Mouse (Mus musculus) intestine, postnatal 0 days (tissue): ENCODE results near the gene Diras1. TPM values are rescaled to one million over a fixed set of nuclear protein-coding genes. Genes with fewer than 3 reads are reported as not detected.

Source experiments
- ATAC-seq: fragments of 200-750 bp; cut with Nextera tagmentation; 2 replicates; pipeline ENCODE4 v1.8.0; 2017; ENCODE audit warnings: mild to moderate bottlenecking, moderate TSS enrichment, moderate library complexity
- H3K27ac ChIP-seq: fragments of 300-500 bp; sonication (generic); 2 replicates; pipeline ENCODE4 v1.5.1; 2014; ENCODE audit warnings: mild to moderate bottlenecking, low read depth, low read length, moderate library complexity
- H3K27me3 ChIP-seq: fragments of 300-500 bp; sonication (generic); replicated peaks from 2 replicates; pipeline ENCODE4 v1.6.1; 2014; ENCODE audit warnings: low read length, mixed read lengths; ENCODE audit not compliant: control insufficient read depth, insufficient read depth
- H3K36me3 ChIP-seq: fragments of 300-500 bp; sonication (generic); 2 replicates; pipeline ENCODE4 v1.6.1; 2014; ENCODE audit warnings: mild to moderate bottlenecking, moderate library complexity; ENCODE audit not compliant: control insufficient read depth, insufficient read depth
- H3K4me1 ChIP-seq: fragments of 300-500 bp; sonication (generic); replicated peaks from 2 replicates; pipeline ENCODE4 v1.6.1; 2014; ENCODE audit warnings: antibody characterized with exemption, low read length, mixed read lengths; ENCODE audit not compliant: control insufficient read depth, insufficient read depth
- H3K4me2 ChIP-seq: fragments of 300-500 bp; sonication (generic); replicated peaks from 2 replicates; pipeline ENCODE4 v1.6.1; 2014; ENCODE audit warnings: low read depth, mild to moderate bottlenecking, moderate library complexity
- H3K4me3 ChIP-seq: fragments of 300-500 bp; sonication (generic); 2 replicates; pipeline ENCODE4 v1.5.1; 2014; ENCODE audit warnings: low read depth, low read length
- H3K9ac ChIP-seq: fragments of 300-500 bp; sonication (generic); 2 replicates; pipeline ENCODE4 v1.6.1; 2014; ENCODE audit warnings: mild to moderate bottlenecking, low read depth, low read length
- H3K9me3 ChIP-seq: fragments of 300-500 bp; sonication (generic); 2 replicates; pipeline ENCODE4 v1.6.1; 2016; ENCODE audit warnings: mixed run types; ENCODE audit not compliant: control insufficient read depth
- CTCF ChIP-seq: sonication (generic); IDR thresholded peaks from 2 replicates; pipeline ENCODE4 v1.5.1; 2016; ENCODE audit warnings: low read depth, mild to moderate bottlenecking, control low read depth, antibody characterized with exemption, moderate library complexity
- WGBS: fragments of 180-500 bp; shearing (Covaris S2); extraction: QIAGEN DNeasy Blood & Tissue Kit; methylation state at CpG from one replicate; pipeline ENCODE4 v1.1.7; 2014; 5-methylcytosine and 5-hydroxymethylcytosine counted together
- polyA plus RNA-seq: library from polyadenylated mRNA; unstranded; fragments of >200 nt; fragmentation: Nextera tagmentation; extraction: Ambion mirVana; gene quantifications from 2 replicates; pipeline ENCODE4 v1.2.1, GENCODE M21; 2015

Diras1 gene
- polyA plus RNA-seq, 1 experiment from 2014 or later: 0.91 TPM

DNA sequence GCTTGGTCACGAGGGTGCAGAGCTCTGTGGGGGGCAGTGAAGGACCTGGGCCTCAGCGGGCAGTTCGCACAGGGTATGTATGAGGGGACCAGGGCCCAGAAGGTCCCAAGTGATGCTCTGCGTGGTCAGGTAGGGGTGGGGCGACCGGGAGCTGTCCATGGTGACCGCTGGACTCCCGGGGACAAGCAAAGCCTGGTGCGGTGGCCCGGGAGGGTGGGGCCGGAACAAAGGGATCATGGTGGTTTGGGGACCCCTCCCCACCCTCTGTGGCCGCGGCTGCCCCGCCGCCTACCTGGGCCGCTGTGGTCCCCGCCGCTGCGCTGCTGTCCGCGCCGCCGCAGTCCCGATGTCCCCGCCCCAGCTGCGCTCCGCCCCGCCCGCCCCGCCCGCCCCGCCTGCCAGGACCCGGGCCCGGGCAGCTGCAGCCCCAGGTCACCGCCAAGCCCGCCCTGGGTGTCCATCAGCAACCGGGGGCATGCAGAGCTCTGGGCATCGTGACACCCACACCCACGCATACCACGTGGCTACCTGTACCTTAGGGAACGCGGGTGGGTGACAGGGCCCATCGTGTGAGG lies 328 bp downstream of the Diras1 start:
- H3K9me3 ChIP-seq: no peaks in the 10 kb centered on the region
- no peak overlapping the region for H3K27ac ChIP-seq
- no peak overlapping the region for H3K9ac ChIP-seq
- H3K27me3 ChIP-seq: peaks cover 32% of the 10 kb centered on the region
- ATAC-seq: no peak
- H3K4me3 ChIP-seq: peak overlapping the region; percentile 25
- H3K4me2 ChIP-seq: peak overlapping the region; percentile 52
- no peaks in the 10 kb centered on the region for H3K4me1 ChIP-seq
- 0 out of 2 replicates have a peak, but pooled peaks cover 3% of the 10 kb centered on the region for H3K36me3 ChIP-seq
- 2% methylated on average over 42 of the region's 43 CpGs for WGBS
- TF ChIP-seq CTCF: no peak

DNA sequence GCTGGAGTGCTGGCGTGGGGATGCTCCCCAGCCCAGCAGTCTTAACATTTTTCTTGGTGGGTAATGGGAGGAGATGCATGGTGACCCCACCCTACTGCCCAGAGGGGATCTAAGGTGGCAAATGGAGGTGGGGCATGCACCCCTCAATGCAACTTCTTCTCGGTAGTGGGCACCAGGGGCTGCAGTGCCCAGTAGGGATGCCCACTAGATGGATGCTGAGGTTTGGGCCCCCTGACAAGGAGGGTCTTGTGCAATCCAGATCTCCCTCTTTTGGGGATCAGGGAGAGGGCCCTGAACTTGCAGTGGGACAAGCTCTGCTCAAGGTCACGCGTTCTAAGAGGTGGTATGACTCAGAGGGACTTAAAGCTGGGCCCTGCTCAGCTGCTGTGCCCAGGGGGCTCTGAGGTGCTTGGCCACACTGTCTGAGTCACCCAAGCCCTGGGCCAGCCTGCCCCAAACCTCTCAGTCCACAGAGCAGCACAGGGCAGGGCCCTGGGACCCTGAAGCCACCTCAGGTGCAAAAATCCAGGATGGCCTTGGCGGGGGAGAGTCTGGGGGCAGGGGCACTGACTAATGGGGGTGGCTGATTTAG lies 1.0 kb downstream of the Diras1 start:
- H3K4me2 ChIP-seq: no peak overlapping the region
- H3K27me3 ChIP-seq: peaks cover 32% of the 10 kb centered on the region
- H3K9ac ChIP-seq: no peak overlapping the region
- no peaks in the 10 kb centered on the region for H3K4me1 ChIP-seq
- H3K9me3 ChIP-seq: no peaks in the 10 kb centered on the region
- TF ChIP-seq CTCF: no peak
- H3K36me3 ChIP-seq: no peaks in the 10 kb centered on the region
- no peak for ATAC-seq
- WGBS: 71% methylated on average over 5 of the region's 5 CpGs
- H3K4me3 ChIP-seq: no peak overlapping the region
- H3K27ac ChIP-seq: no peak overlapping the region

DNA sequence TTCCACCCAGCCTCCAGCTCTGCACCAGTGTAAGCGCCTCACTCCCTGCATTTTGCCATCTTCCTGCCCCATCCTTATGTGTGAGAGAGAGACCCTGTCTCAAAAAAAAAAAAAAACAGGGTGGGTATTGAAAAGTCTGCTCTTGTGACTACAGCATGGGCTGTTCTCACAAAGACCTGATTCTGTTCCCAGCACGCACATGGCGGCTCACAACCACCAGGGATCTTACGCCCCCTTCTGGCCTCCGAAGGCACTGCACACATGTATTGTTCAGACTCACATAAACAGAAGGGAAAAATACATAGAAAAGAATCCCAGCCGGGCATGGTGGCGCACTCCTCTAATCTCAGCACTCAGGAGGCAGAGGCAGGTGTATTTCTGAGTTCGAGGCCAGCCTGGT lies 2.7 kb downstream of the Diras1 start:
- H3K4me2 ChIP-seq: no peak overlapping the region
- H3K27me3 ChIP-seq: peaks cover 32% of the 10 kb centered on the region
- peak; percentile 45 for TF ChIP-seq CTCF
- H3K27ac ChIP-seq: no peak overlapping the region
- no peaks in the 10 kb centered on the region for H3K9me3 ChIP-seq
- H3K36me3 ChIP-seq: no peaks in the 10 kb centered on the region
- no peak overlapping the region for H3K4me3 ChIP-seq
- H3K4me1 ChIP-seq: no peaks in the 10 kb centered on the region
- 65% methylated on average over 8 of the region's 8 CpGs for WGBS
- ATAC-seq: no peak
- no peak overlapping the region for H3K9ac ChIP-seq

DNA sequence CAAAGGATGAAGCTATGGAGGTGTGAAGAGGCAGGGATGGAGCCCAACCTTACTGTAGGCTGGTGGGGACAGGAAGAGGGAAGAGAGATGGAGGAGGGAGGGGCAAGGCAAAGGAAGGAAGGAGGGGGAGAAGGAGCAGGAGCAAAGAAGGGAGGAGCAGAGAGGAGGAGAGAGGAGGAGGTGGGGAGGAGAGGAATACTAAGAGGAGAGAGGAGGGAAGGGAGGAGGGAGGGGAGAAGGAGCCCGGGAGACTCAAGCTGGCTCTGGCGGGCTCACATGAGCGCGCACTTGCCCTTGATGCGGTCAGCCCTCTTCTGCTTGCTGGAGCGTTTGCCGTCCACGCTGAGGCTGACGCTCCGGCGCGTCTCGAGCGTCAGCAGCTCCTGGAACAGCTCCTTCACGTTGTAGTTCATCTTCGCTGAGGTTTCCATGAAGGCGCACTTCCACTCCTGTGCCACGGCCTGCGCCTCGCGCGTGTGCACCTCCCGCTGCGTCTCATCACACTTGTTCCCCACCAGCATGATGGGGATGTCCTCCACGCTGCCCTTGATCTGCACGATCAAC lies 3.8 kb downstream of the Diras1 start:
- H3K4me1 ChIP-seq: no peaks in the 10 kb centered on the region
- no peaks in the 10 kb centered on the region for H3K36me3 ChIP-seq
- no peak overlapping the region for H3K4me3 ChIP-seq
- no peak overlapping the region for H3K27ac ChIP-seq
- TF ChIP-seq CTCF: no peak
- no peak for ATAC-seq
- WGBS: 16% methylated on average over 26 of the region's 26 CpGs
- H3K4me2 ChIP-seq: no peak overlapping the region
- H3K27me3 ChIP-seq: peaks cover 32% of the 10 kb centered on the region
- H3K9me3 ChIP-seq: no peaks in the 10 kb centered on the region
- H3K9ac ChIP-seq: no peak overlapping the region

DNA sequence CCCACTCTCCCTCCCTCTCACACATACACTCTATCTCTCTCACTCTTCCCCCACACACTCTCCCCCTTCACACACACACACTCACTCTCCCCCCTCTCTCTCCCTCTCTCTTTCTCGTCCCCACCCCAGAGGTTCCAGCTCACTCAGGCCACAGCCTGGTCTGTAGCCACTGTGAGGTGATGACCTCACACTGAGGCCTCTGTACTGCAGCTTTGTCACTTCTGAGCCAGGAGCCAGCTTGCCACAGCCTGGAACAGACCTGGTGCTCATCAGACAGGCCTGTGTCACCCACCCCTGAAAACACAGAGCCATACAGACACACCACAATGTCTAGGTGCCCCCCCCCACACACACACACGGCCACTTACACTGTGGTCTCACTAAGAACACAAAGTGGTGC lies 5.3 kb downstream of the Diras1 start:
- no peaks in the 10 kb centered on the region for H3K4me1 ChIP-seq
- peaks cover 22% of the 10 kb centered on the region for H3K27me3 ChIP-seq
- H3K9ac ChIP-seq: no peak overlapping the region
- 68% methylated on average over 2 of the region's 2 CpGs for WGBS
- no peak for TF ChIP-seq CTCF
- no peak for ATAC-seq
- no peaks in the 10 kb centered on the region for H3K36me3 ChIP-seq
- H3K27ac ChIP-seq: no peak overlapping the region
- no peak overlapping the region for H3K4me3 ChIP-seq
- no peak overlapping the region for H3K4me2 ChIP-seq
- no peaks in the 10 kb centered on the region for H3K9me3 ChIP-seq

DNA sequence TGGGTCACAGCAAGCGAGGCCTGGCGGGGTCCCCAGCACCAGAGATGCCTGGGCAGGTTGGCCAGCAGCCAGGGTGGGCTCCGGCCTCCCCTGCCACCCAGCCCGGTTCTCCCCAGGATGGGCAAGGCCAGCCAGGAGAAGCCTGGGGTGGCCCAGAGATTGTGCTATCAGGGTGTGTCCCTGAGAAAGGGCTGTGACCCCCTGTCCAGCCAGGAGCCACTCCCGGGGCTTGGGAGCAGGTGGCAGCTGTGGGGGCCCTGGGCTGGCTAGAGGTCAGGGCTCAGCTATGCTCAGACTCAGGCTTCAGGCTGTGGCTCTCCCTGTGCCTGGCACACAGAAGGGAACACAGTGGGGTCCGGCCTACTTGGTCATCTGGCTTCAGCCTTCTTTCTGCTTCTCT lies 5.8 kb downstream of the Diras1 start:
- Histone ChIP-seq H3K27ac (no peak overlapping the region), H3K36me3 (no peaks in the 10 kb centered on the region), H3K27me3 (peaks cover 17% of the 10 kb centered on the region), H3K4me1 (no peaks in the 10 kb centered on the region), H3K4me3 (no peak overlapping the region), H3K4me2 (no peak overlapping the region), H3K9me3 (no peaks in the 10 kb centered on the region), H3K9ac (no peak overlapping the region)
- ATAC-seq: no peak
- TF ChIP-seq CTCF: no peak
- WGBS: 71% methylated on average over 6 of the region's 6 CpGs
